Mouse (Mus musculus) C2C12 (cell line): ENCODE measurements around the gene Micall2. TPM values are rescaled to one million over a fixed set of nuclear protein-coding genes. Genes with fewer than 3 reads are reported as not detected.

Experiments used
- H3K27me3 ChIP-seq: one replicate; pipeline ENCODE4 v1.6.1; 2011; ENCODE audit not compliant: control insufficient read depth, insufficient read depth, insufficient read length
- H3K36me3 ChIP-seq: one replicate; pipeline ENCODE4 v1.6.1; 2011; ENCODE audit not compliant: control insufficient read depth, insufficient read depth
- H3K4me3 ChIP-seq: one replicate; pipeline ENCODE4 v1.5.1; 2011; ENCODE audit warnings: mild to moderate bottlenecking, control low read depth; ENCODE audit not compliant: poor library complexity, insufficient read depth, severe bottlenecking
- H3K79me2 ChIP-seq: one replicate; pipeline ENCODE4 v1.6.1; 2011; ENCODE audit not compliant: control insufficient read depth, insufficient read depth
- H3K79me3 ChIP-seq: one replicate; pipeline ENCODE4 v1.6.1; 2011; ENCODE audit warnings: low read depth, control low read depth
- H3ac ChIP-seq: one replicate; pipeline ENCODE3; 2011; ENCODE audit warnings: low read depth; ENCODE audit not compliant: control insufficient read depth, insufficient read length
- CEBPB ChIP-seq: IDR thresholded peaks from one replicate; pipeline ENCODE4 v1.6.1; 2011; ENCODE audit warnings: low read depth, mild to moderate bottlenecking, control low read depth, moderate library complexity
- CTCF ChIP-seq: IDR thresholded peaks from one replicate; pipeline ENCODE4 v1.5.1; 2011; ENCODE audit not compliant: control insufficient read depth, insufficient read depth, insufficient read length
- FOSL1 ChIP-seq: IDR thresholded peaks from one replicate; pipeline ENCODE4 v1.8.0; 2011; ENCODE audit warnings: mild to moderate bottlenecking, low read length; ENCODE audit not compliant: poor library complexity, insufficient read depth, severe bottlenecking
- MAX ChIP-seq: IDR thresholded peaks from one replicate; pipeline ENCODE4 v1.6.1; 2011; ENCODE audit warnings: mild to moderate bottlenecking, control low read depth
- MYOD1 ChIP-seq: IDR thresholded peaks from one replicate; pipeline ENCODE4 v1.6.1; 2011; ENCODE audit warnings: low read depth; ENCODE audit not compliant: control insufficient read depth, insufficient read length
- MYOG ChIP-seq: IDR thresholded peaks from one replicate; pipeline ENCODE4 v1.6.1; 2011; ENCODE audit not compliant: control insufficient read depth, insufficient read length; ENCODE audit errors: extremely low read depth
- USF1 ChIP-seq: IDR thresholded peaks from one replicate; pipeline ENCODE4 v1.6.1; 2011; ENCODE audit warnings: low read depth, mild to moderate bottlenecking, control low read depth, moderate library complexity
- polyA plus RNA-seq: library from polyadenylated mRNA; unstranded; fragments of >200 nt; fragmentation: generic; extraction: Trizol; gene quantifications from one replicate; pipeline ENCODE4 v1.2.1, GENCODE M21; 2012; ENCODE audit warnings: missing spikeins

The Micall2 gene
- polyA plus RNA-seq, 1 experiment = 9.5 TPM

GRCm38 (mm10) chr5:139764296-139764695, 28.2 kb upstream of the Micall2 start:
- no peak overlapping the region for H3K4me3 ChIP-seq
- H3K79me2 ChIP-seq = no peaks in the 10 kb centered on the region
- peaks cover 11% of the 10 kb centered on the region for H3K36me3 ChIP-seq
- TF ChIP-seq MYOD1 (no peak), FOSL1 (no peak), MAX (no peak), CTCF (peak; percentile 64)
- H3ac ChIP-seq = no peak overlapping the region
- no peaks in the 10 kb centered on the region for H3K79me3 ChIP-seq
- no peaks in the 10 kb centered on the region for H3K27me3 ChIP-seq

GRCm38 (mm10) chr5:139758096-139758495, 22.0 kb upstream of the Micall2 start:
- Histone ChIP-seq H3ac (no peak overlapping the region), H3K79me3 (no peaks in the 10 kb centered on the region), H3K36me3 (peaks cover 5% of the 10 kb centered on the region), H3K27me3 (no peaks in the 10 kb centered on the region), H3K4me3 (no peak overlapping the region), H3K79me2 (no peaks in the 10 kb centered on the region)
- TF ChIP-seq CTCF (no peak), CEBPB (no peak), MYOD1 (no peak), MYOG (no peak), FOSL1 (no peak), MAX (no peak), USF1 (no peak)

- Histone ChIP-seq H3K4me3 (no peak overlapping the region), H3K79me3 (no peaks in the 10 kb centered on the region), H3K79me2 (no peaks in the 10 kb centered on the region), H3K27me3 (no peaks in the 10 kb centered on the region), H3K36me3 (peaks cover 5% of the 10 kb centered on the region), H3ac (no peak overlapping the region)
- no peak for TF ChIP-seq CTCF
- no peak for TF ChIP-seq MAX
- no peak for TF ChIP-seq FOSL1
- no peak for TF ChIP-seq MYOG
- no peak for TF ChIP-seq USF1
- no peak for TF ChIP-seq MYOD1
- no peak for TF ChIP-seq CEBPB
These were observed 20.4 kb upstream of the Micall2 start for GRCm38 (mm10) chr5:139756586-139756985.

- Histone ChIP-seq H3K79me2 (no peaks in the 10 kb centered on the region), H3K4me3 (no peak overlapping the region), H3K36me3 (peaks cover 5% of the 10 kb centered on the region), H3ac (no peak overlapping the region), H3K27me3 (no peaks in the 10 kb centered on the region), H3K79me3 (no peaks in the 10 kb centered on the region)
- TF ChIP-seq USF1 (no peak), MYOD1 (no peak), MYOG (no peak), MAX (no peak), CEBPB (no peak), FOSL1 (no peak), CTCF (no peak)
These were observed 20.0 kb upstream of the Micall2 start for GRCm38 (mm10) chr5:139756135-139756534.

- Histone ChIP-seq H3K4me3 (no peak overlapping the region), H3ac (no peak overlapping the region), H3K79me3 (no peaks in the 10 kb centered on the region), H3K79me2 (no peaks in the 10 kb centered on the region), H3K36me3 (peaks cover 9% of the 10 kb centered on the region), H3K27me3 (no peaks in the 10 kb centered on the region)
- TF ChIP-seq CTCF (peak; percentile 76), MAX (no peak)
These were observed 18.6 kb upstream of the Micall2 start for GRCm38 (mm10) chr5:139754753-139755152.

- H3K79me2 ChIP-seq = no peaks in the 10 kb centered on the region
- peaks cover 9% of the 10 kb centered on the region for H3K36me3 ChIP-seq
- TF ChIP-seq MAX (no peak), CTCF (peak; percentile 67)
- H3ac ChIP-seq = no peak overlapping the region
- H3K79me3 ChIP-seq = no peaks in the 10 kb centered on the region
- H3K27me3 ChIP-seq = no peaks in the 10 kb centered on the region
- H3K4me3 ChIP-seq = no peak overlapping the region
These were observed 14.4 kb upstream of the Micall2 start for GRCm38 (mm10) chr5:139750535-139750934.
